Mouse (Mus musculus): ENCODE data around the gene Gm42715. TPM values are rescaled to one million over a fixed set of nuclear protein-coding genes. Genes with fewer than 3 reads are reported as not detected.
"Not testable (repeated sequence)": the region's sequence is repeated elsewhere in the genome, so short reads cannot be mapped to it uniquely, and the experiment has no call there.

Gene Gm42715
- total RNA-seq (2021), result 21.9 and 23.8 TPM in 2 replicates
- long read RNA-seq, experiment 1, partial matches to known transcripts, result 0 of 2 reads
- long read RNA-seq, experiment 1, other reads (novel, unspliced or antisense), result 2 of 2 reads
- long read RNA-seq, experiment 2, partial matches to known transcripts, result 0 of 3 reads
- long read RNA-seq, experiment 2, other reads (novel, unspliced or antisense), result 3 of 3 reads

DNA sequence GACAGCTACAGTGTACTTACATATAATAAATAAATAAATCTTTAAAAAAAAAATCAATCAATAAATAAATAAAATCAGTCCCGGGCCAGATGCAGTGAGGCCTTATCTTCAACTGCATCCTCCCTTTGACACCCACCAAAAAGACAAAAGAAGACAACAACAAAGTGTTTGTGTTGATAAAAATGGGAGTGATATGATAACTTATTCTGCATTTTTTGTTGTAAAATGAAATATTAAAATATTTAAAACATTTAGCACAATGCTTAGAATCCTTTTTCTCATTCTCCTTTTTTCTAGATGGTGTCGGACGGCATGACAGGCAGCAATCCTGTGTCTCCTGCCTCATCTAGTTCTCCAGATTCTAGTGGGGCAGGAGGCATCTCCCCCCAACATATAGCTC is at the start of gene Gm42715:
Gene Gm42715, plus strand, starts transcription at position 301 of the 400 bp plus-strand sequence.
- DNase-seq, result no peak

DNA sequence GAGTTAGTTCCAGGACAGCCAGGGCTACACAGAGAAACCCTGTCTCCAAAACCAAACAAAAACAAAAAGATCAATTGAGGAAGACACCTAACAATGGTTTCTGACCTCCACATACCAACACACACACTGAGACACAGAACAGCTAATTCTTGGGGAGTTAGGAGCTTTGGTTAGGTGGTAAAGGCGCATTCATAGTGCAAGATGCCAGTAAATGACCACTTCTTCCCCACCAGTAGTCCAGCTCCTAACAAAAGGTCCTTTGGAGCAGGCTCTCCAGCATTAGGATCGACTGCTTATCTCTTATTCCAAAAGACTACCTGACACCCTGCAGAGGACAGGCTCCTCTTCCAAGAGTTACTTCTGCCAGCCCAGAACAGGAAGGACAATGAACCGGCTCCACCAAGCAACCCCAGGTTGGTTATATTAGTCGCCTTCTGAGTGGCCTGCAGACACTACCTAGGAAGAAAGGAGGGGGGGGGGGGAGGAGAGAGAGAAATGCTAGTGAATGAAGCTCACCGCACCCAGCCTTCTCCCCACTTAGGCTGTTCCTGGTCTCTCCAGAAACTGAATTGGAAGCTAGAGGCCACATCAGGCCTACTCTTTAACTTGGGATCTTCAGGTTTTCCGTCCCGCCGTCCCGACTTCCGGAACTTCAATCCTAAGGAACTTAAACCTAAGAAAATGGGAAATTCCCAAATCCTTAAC is 49.2 kb upstream of the Gm42715 start:
- DNase-seq, result peak; percentile 37

DNA sequence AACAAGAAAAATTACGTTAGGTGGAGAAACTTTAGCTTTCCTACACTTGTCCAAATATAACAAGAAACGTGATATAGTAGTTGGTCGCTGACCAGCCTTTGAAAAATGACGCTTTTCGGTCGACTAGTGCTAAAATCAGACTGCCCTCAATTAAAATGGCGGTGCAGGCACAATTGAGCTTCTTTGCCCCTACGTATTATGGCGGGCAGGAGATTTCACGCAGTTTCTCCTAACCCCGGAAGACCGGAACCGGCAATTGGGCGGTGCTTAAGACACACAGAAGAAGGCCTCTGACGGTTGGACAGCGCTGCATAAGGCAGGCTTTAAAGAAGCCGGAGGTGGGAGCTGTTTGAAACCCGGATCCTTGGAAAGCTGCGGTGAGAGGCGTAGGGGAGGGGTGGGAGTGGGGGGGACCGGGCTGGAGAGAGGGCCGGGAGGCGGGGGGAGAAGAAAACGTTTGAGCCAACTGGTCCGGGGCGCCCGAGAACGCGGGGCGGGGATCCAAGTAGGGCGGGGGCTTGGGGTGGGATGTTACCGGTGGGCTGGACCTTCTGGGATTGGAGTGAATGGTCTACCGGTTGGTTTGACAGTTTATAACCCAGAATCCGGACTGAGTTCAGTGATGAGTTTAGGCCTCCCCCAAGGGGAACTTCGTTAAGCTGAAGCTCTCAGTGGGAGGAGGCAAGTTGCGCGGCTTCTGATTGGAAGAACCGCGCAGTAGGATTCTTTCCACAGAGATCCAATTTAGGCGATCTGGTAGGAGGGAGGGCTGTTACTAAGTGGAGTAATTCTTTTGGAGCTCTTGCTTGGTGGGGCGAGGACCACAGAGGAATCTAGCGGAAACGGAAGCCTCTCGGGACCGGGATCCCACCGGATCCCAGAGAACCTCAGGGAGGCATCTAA is 48.4 kb upstream of the Gm42715 start:
- peak; percentile 94 for DNase-seq

DNA sequence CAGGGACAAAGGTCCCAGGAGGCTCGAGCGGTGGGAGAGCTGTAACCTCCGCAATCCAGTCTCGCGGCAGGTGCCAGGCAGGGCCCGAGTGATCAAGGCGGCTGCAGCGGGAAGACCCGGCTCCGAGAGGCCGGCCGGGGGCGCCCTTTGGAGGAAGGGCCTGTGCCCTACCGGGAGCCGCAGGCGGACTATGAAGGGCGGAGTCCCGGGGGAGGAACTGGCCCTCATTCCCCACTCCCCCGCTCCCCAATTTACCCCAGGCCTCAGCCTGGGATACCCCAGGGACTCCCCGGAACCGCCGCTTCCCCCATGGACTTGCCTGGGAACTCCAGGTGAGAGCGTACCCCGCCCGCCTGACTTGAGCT is 47.8 kb upstream of the Gm42715 start:
- DNase-seq, result peak; percentile 84

- DNase-seq, result no peak
Observed at GRCm38 (mm10) chr7:127472060-127472459, 47.3 kb upstream of the Gm42715 start.

DNA sequence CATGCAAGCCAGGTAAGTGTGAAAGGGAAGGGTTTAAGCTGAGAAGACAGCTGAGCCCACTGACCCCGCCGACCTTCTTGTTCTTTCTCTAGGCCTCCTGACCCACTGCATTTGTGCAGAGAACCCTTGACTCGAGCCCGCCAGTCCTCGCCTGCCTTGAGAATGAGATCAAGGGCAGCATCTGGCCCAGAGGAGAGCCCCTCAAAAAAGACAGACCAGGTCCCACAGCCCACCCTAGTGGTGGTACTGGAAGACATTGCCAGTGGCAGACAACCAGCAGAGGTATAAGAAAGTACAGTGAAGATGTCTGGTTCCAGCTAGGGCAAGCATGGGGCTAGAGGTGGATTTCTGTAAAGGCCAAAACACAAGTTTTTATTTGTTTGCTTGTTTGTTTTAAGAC is 45.7 kb upstream of the Gm42715 start:
- no peak for DNase-seq

- no peak for DNase-seq
Observed at GRCm38 (mm10) chr7:127474378-127475070, 44.9 kb upstream of the Gm42715 start.

- no peak for DNase-seq
Observed at GRCm38 (mm10) chr7:127475186-127475740, 44.1 kb upstream of the Gm42715 start.

GRCm38 (mm10) chr7:127476336-127476735 is 43.0 kb upstream of the Gm42715 start:
- DNase-seq, result no peak

GRCm38 (mm10) chr7:127476855-127477254 is 42.5 kb upstream of the Gm42715 start:
- DNase-seq, result no peak

- peak; percentile 99 for DNase-seq
Observed at GRCm38 (mm10) chr7:127477687-127478634, 41.4 kb upstream of the Gm42715 start.

DNA sequence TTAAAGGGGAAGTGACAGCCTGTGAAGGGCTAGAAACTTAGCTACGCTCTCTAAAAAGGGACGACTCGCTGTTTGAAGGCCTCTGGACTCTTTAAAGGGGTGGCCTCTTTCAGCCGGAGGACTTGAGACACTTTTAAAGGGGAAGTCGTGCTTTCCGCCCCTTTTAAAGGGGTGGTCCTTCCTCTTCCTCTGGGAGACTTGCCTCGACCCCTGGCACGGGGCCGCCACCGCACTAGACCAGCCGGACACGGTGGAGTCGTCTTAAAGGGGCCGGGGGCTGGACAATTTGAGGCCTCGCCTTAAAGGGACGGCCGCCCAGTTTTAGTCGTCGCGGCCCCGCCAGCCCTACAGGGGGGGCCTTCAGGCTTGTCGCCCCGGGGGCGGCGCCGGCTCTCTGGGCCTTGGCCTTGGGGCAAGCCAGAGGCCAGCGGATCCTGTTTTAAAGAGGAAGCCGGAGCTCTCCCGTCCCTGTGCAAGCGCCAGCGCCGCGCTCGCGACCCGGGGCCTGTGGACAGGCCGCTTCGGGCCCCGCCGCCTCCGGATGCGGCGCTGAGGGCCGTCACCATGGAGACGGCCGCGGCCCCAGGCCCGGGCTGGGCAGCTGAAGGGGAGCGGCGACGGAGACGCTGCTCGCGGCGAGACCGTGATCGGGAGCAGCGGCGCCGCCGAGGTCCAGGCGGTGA is 40.6 kb upstream of the Gm42715 start, which contains the start of gene Fbrs:
Gene Fbrs, plus strand, starts transcription at position 565 of the 683 bp plus-strand sequence.
- DNase-seq, result peak; percentile 98

DNA sequence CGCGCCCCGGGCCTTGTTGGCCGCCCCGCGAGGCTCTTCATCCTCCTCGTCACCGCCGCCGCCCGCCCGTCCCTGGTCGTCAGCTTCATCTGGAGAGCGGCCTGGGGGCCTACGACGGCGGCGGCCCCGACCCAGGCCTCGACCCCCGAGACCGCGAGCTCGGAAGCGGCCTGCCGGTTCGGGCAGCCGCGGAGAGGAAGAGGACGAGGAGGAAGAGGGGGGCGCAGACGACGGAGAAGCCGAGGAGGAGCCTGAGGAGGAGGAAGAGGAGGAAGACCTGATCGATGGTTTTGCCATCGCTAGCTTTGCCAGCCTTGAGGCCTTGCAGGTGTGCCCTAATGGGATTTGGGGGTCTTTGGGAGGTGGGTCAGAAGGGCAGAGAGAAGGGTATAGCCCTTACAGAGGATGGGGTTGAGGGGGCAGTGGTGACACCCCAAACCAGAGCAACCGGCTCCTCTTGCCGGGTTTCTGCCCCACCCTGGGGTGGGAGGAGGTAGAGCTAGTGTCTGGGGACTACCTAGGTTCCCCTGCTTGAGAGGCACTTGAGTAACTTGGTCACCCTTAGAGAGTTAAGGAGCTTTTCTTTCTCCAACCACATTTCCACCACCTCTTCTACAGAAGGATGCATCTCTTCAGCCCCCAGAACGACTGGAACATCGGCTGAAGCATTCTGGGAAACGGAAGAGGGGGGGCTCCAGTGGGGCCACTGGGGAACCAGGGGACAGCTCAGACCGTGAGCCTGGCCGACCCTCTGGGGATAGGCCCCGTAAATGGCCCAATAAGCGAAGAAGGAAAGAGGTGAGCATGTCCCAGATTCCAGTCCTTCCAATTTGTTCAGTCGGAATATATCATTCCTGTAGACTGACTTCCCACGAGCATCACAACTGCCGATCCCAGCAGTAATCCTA is 39.8 kb upstream of the Gm42715 start:
- DNase-seq, result peak; percentile 66

GRCm38 (mm10) chr7:127480321-127480720 is 39.1 kb upstream of the Gm42715 start:
- DNase-seq, result no peak

DNA sequence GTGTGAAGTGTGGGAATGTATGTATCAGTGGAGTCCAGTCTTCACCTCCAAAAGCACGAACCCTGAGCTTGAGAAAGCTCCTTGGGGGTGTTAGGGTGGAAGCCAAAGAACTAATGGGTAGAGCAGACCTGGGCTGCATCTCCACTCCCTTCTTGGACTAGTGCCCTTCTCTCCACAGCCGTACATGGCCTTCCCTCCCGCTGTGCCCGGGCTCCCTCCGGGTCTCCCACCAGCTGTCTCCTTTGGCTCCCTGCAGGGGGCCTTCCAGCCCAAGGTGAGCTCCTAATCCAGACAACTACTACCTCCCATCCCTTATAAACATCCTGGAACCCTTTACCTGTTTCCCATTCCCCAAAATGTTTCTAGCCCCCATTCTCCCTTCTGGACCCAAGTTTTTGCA is 34.0 kb upstream of the Gm42715 start:
- DNase-seq, result no peak

DNA sequence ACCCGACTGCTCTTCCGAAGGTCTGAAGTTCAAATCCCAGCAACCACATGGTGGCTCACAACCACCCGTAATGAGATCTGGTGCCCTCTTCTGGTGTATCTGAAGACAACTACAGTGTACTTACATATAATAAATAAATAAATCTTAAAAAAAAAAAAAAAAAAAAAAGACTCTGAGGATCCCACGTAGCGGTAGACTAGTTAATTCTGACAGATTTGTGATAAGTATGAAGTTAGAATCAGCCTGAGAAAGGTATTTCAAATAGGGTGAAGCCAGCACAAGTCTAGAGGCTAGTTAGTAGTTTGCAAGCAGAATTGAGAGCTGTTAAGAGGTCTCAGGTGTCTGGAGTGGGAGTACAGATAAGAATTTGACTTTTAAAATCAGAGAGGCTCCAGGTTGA is 31.0 kb upstream of the Gm42715 start:
- not testable (repeated sequence) for DNase-seq

GRCm38 (mm10) chr7:127489982-127490381 is 29.4 kb upstream of the Gm42715 start:
- DNase-seq, result no peak

GRCm38 (mm10) chr7:127491846-127492245 is 27.5 kb upstream of the Gm42715 start:
- no peak for DNase-seq

GRCm38 (mm10) chr7:127494648-127495047 is 24.7 kb upstream of the Gm42715 start:
- no peak for DNase-seq

Data from adrenal gland, postnatal 14 days (tissue).